Mouse (Mus musculus) NIH3T3 (cell line): ENCODE measurements around the gene Apc2.
A peak's percentile ranks its signal among the peaks of the same experiment; 100 is the strongest.

Source experiments
- DNase-seq: peaks from one replicate; pipeline ENCODE4 v3.0.0-alpha.2; 2012; ENCODE audit warnings: low read depth

Gene Apc2

DNA sequence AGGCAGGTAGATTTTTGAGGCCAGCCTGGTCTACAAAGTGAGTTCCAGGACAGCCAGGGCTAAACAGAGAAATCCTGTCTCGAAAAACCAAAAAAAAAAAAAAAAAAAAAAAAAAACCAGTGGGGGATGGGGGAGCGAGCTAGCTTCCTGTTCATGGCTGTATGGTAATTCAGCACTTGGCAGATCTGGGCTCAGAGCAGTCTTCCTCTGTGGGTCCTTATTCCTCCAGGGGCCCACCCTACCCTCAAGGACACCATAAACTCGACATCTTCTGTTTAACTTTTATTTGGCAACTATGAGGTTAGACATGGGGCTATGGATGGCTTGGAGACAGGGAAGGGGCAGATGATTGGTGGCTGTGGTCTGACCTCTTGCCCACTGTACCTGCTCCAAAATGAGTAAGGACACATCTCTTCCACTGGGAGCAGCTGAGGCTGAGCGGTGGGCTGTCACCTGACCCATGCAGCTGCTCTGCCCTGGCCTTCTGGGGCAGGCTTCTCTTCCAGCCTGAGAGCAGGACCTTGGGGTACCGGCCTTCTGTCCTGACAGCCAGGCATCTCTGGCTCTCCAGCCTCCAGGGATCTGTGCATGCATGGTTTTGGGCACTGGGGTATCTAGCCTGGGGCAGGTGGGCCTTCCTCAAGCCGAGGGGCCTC, 25.4 kb downstream of the Apc2 start:
- DNase-seq: no peak

DNA sequence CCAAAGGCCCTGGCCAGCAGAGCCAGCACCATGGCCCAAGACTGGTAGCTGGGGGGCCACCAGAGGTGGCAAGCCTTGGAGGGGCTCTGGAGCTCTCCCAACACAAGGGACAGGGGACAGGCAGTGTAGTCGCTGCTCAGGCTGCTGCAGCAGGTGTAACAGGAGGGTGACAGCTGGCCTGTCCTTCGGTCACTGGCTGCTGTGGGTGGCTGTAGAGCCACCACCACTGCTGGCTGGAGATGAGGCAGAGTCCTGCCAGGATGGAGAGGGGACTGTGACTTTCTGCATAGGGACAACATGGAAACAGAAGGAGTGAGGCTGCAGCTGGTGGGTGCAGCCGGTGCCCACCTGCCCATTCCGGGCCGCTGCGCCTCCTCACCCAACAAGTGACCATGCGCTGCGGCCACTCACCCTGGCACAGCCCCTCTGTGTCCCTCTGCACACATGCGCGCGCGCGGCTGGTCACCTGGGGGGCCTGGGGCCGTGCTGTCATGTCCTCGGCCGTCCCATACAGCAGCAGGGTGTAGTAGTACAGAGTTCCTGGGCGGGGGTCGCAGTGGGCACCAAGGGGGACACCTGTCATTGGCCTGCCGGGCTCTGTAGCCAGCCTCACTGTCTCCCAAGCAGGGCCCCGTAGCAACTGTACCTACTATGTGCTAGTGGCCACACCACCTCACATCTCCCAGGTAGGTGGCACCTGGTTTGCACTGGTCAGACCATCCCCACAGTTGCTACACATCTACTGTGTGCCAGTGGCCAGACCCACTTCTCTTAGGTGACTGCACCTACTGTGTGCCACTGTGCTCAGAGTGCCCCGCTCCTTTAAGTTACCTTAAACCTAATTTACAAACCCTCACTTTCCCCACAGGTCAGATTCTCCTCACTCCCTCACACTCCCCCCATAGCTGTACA, 26.1 kb downstream of the Apc2 start:
- DNase-seq: no peak

DNA sequence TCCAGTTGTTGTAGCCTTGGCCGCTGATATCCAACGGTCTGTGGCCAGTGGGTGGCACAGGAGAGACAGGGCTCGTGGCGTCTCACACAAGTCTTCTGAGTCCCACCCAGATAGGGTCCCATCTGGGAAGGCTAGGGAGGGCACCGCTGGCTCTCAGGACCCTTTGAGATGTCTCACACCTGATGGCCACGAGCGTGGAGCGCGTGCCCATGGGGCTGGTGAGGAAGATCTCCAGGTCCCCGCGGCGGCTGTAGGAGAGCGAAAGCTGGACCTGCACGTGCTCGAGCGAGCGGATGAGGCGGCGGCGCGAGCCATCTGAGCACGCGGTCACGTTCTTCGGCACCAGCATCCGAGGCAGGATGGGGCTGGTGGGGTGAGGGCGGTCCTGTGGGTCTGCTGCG, 27.0 kb downstream of the Apc2 start:
- DNase-seq: peak; percentile 49

DNA sequence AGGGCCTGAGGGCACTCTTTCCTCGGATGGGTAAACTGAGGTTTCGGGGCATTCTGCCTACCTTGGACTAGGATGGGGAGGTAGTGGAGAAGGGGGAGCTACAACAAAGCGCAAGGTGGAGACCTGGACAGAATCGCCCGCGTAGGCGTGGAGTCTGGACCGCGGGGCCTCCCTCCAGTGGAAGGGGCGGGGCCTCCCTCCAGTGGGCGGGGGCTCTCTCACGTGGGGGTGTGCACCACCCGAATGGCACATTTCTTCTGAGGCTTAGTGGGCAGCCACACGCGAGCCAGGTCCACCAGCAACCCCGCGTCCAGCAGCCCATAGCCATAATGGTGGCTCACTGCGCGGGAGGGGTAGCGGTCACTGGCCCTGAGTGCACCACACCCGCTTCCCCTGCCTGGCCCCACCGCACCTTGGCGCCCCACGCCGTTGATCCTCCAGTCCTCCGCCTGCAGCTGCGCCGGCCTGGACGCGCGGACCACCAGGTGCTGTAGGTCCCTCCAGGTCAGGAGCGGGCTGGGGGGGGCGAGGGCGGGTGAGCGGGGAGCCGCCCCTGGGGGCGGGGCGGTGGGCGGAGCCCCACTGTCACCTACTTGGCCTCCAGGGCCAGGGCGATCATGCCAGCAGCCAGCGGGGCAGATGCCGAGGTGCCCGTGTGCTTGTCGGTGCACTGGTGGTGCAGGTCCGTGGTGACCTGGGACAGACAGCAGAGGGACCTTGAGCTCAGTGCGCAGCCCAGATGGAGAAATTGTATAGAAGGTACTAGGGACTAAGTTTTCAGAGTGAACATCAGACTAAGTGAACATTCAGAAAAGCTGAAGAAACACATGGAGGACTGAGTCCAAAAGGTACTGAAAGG, 27.7 kb downstream of the Apc2 start:
- DNase-seq: peak; percentile 79

DNA sequence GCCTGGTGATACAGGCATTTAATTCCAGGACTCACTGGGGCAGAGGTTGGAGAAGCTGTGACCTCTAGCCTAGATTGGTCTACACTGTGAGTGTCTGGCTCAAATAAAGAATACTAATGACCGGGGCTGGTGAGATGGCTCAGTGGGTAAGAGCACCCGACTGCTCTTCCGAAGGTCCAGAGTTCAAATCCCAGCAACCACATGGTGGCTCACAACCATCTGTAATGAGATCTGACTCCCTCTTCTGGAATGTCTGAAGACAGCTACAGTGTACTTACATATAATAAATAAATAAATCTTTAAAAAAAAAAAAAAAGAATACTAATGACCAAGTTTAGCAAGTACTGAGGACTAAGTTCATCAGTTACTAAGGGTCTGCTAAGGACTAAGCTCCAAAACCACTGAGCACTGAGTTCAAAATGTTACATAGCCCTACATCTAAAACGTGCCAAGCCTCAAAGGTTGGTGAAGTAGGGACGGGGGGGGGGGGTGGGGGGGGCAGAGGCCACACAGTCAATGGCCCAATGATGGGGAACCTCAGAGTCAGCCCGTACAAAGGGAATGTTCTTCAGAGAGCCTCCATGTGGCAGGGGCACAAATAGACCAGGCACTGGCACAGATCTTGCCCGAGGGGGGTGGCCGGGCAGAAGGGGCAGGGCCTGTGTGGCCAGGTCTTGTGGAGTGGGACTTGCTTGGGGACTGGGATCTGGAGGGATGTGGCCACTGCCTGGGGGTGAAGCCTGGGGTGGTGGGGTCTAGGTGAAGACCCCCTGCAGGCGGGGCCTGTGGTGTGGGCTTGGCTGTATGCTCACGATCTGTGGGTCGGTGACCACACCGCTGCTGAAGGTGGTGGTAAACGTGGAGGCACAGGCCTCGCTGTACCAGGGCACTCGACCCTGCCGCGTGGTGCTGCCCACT, 28.6 kb downstream of the Apc2 start:
- no peak for DNase-seq

DNA sequence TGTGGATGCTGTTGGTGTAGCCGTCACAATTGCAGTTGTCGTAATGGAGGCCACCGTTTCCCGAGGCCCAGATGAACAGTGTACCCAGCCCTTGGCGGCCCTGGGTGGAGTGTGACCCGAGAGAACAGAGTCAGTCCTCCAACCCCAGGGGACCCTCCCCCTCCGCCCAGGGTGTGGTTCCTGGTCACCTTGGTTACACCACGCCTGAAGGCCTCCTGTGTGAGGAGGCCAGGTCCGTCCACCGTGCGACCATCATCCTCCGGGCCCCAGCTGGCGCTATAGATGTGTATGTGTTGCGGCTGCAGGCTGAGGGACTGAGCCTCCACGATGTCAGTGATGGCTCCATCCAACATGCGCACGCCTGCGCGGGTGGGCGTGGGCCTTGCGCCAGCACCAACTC, 29.3 kb downstream of the Apc2 start:
- DNase-seq: no peak

DNA sequence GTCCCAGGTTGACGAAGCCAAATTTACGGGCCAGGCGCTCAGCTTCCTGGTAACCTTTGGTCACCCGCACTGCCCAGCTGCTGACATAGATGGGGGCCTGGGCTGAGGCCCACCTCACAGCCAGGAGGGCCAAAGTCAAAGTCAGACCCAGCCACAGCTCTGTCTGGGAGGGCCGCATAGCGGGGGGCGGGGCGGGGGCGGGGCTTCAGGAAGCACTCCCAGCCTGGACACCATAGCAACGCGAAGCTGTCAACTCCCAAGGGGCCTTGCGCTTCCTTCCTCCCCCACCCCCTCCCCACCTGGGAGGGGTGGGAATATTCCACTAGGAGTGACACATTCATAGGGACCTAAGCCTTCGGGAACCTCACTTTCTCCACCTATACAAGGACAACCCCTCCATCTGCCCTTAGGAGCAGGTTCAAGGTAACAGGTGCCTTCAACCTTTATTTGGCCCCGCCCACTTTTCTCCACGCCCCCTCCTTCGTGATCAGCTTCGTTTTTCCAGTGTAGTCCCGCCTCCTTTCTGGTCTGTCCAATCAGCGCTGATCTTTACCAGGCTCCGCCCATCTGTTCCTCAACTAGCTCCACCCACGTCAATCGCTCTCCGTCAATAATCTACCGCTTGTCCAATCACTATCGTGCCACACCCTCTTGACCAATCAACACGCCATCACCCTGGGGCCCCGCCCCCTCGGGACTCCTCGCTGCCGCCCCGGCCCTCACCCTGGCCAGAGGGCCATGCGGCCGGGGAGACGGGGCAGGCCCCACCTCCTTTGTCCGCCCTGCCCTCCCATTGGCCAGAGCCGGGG, 33.7 kb downstream of the Apc2 start, which contains the start of the genes Pcsk4 and Reep6:
Gene Pcsk4 (minus strand): TSS at position 226 of the 809 bp plus-strand sequence.
Gene Reep6 (plus strand): TSS at position 681 of the 809 bp plus-strand sequence.
- DNase-seq: peak; percentile 96

DNA sequence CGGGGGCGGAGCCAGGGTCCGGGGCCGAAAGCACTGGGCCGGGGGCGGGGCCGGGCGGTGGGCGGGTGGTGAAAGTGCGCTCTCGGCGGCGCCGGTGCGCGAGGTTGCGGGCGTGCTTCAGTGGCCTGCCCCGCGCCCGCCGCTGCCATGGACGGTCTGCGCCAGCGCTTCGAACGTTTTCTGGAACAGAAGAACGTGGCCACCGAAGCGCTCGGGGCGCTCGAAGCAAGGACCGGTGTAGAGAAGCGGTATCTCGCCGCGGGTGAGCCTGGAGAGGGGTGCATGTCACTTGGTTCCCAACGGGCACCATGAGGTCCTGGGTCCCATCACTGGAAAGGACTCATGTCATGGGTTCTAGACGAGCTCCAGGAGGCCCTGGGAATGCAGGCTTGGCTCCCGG, 34.3 kb downstream of the Apc2 start:
- no peak for DNase-seq

DNA sequence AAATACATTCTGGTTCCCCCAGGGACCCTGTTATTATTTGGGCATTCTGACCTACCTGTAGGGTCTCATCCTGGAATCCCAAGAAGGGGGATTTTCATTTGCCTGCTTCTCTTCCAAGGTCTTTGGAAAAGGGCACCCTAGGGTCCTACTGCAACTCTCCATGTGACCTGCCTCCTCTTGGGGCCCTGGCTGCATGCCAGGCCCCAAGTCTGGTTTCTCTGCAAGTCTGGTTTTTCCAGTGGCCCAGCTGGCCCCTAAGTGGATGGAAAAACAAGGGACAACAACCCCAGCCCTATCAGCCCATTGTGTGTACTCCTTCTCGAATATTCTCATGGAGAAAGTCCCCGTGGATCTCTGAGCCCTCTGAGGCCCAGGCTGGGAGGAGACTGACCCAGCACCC, 35.1 kb downstream of the Apc2 start:
- DNase-seq: no peak

DNA sequence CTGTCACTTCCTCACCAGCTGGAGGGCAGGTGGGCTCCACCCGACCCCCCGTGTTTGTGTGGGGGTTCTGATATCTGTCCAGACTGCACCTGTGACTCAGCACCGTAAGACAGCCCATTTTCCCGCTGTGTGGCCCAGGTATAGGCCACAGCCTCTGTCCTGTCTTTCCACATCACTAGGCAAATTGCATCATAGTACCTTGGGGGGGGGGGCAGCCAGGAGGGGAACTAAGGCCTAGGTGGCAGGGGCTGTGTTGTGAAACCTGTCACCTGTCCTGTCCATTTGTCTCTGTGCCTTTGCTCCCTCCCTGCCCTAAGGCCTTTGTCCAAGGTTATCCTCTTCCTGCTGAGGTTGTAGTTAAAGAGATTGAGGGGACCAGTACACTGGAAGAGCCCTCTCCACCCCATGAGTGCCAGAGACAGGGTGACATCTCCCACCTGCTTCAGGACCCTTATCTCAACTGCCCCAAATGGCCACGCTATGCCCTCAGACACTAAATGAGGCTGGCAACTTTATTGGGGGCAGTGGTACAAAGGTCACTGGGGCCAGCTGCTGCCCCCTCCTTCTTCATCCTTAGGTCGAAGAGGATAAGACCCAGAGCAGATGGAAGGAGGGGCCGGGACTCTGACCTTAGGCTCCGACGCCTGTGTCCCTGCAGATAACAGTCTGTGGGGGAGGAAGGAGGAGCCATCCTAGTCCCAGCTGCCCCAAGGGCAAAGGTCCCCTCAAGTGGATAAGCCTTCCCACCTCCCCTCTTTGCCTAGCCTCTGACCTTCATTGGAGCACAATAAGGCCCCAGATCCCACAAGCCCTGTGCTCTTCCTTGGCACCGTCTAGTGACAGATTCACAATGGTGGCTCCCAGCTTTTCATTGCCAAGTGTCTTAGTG, 36.1 kb downstream of the Apc2 start:
- no peak for DNase-seq

DNA sequence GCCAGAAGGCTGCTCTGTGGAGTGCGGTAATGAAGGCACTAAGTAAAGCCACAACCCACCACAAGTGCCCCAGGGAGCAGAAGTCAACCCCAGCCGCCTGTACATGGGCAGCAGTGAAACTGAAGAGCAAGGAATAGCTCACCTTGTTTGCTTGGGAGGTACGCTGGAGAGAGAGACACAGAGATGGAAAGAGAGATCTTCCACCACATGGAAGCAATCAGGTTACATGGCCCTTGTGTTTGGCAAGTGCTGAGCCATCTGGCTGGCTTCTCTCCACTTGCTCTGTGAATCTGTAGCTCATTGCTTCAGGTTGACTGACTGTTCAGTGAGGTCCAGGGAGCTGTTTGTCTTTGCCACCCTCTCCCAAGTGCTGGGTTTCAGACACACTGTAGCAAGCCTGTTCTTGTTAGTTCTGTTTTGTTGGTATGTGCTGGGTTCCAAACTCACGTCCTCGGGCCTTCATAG, 36.8 kb downstream of the Apc2 start:
- DNase-seq: peak; percentile 69

DNA sequence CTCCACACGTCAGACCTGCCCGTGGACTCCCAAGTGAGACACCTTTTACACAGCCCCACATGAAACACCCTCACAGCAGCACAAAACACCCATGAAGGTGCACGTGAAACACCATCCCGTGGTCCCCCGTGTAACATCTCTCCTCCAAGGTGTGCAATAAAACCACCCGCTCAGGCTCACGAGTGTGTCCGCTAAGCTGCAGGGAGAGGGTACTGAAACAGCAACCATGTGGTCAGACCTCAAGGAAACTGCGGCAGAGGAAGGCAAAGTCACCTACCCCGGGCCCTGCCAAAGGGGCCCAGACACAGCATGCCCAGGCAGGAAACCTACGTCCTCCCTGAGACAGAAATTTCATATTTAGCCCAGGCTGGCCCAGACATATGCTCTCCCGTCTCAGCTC, 40.5 kb downstream of the Apc2 start:
- no peak for DNase-seq

DNA sequence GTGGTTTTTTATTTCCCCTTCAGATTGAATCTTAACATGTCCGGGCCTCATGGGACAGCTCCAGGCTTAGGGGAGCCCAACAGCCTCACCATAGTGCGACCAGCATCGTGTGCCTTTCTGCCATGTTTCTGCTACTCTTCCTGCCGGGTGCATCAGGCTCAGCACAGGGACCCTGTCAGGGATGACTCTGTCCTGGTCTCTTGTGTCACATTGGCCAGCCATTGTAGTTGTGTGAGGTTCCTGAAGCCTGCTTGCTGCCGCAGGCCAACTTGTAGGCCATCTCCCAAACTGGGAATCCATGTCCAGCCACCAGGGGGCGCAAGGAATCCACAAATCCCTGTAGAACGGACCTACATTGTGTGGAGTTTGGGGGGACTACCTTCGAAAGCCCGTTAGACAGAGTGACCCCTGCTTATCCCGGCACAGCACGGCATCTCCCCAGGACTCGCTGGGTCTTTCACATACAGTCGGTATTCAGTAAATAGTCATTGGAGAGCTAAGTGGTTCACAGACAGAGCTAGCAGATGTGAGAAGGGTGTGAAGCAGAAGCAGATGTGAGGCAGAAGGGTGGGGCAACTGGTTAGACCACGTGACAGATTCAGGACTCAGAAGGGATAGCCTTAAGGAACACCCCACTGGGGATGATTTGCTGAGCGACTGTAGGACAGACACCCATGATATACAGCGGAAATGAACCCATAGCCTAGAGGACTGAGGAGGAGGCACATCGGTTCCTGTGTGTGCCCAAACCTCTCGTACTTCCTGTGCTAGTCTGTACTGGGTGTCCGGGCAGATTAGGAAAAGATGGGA, 44.4 kb downstream of the Apc2 start:
- peak; percentile 93 for DNase-seq

DNA sequence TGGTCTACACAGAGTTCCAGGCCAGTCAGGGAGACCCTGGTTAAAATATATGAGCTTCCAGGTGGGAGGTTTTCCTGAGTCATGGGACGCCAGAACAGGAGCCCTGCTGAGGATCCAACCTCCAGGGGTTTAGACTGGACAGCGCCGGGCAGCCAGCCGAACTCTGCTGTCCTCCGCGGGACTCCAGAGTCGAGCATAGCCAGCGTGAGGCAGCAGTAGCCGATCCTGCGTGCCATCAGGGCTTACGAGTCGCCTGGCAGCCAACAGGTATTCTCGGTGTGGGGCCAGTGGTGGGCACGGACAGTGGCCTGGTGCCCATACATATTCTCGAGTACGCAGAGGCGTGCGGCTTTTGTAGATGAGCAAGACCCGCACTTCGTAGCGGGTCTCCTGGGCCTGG, 45.2 kb downstream of the Apc2 start:
- DNase-seq: no peak

DNA sequence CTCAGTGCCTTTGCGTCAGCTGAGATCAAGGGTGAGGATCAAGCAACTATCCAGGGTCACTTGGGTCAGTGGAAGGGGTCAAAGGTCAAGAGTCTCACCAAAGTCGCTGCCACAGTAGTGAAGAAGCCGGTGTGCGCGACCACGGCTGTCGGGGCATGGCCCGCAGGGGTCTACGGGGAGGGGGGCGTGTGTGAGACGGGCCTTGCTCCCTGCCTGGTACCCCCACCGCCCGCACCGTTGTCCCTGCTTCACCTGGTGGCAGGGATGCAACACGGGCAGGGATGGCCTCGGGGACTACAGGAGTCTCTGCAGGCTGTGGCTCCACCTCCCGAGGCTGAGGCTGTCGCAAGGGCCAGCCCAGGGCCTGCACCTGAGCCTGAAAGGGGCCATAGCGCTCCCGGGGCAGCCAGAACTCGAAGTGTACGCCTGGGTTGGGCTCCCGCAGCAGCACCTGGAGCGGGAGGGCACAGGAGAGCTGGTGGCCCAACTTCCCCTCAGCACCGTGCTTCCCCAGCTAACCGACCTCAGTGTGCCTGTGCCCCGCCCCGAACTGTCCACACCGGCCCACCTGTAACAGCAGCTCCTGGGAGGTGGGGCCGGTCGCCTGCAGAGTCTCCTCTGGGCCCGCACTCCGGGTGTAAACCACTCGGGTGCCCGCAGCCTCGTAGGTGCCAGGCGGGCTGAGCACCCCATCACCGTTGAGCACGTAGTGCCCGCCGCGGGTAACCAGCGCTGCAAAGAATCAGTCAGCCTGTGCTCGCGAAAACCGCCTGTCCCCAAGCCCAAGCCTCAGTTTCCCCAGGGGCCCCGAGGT, 45.9 kb downstream of the Apc2 start:
- DNase-seq: no peak

DNA sequence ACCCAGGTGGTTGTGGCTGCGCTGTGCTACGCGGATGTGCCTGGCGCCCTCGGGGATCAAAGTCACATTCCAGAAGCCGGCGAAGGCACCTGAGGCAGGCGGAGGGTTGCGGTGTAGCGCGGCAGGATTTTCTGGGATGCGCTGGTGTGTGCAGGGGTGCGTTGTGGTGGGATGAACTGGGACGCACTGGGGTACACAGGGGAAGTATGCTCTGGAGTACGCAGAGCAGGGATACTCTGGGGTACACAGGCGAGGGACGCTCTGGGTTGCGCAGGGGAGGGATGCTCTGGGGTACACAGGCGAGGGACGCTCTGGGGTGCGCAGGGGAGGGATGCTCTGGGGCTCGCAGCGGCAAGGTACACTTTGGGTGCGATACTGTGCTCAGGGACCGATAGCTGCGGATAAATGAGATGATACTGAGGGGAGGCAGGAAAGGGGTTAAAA, 46.5 kb downstream of the Apc2 start:
- no peak for DNase-seq

DNA sequence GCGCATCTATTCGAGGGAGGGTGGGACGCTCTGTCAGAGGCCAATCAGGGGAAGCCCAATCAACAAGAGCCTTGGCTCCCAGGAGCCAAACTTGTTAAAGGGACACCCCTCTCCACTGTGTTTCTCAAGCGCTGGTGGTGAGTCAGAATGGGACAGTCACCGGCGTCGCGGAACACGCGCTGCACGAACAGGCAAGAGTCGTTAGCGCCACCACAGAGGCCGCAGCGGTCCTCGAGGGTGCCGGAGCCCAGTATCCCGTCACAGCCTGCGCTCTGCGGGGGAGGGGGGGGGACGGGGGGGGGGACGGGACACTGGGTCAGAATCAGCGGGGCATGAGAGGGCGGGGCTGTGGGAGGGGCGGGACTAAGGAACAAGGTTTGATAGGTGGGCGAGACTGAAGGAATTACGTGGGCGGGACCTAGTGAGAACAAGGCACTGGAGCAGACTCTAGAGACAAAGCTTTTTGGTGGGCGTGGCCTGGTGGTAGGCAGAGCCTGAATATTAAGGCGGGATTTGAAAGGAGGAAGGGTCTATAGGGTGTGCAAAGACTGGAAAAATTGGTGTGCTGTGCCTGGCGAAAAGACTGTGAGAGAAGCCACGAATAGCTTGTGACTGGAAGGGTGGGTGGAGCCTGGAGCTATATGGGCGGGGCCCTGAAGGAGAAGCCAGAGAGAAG, 47.1 kb downstream of the Apc2 start:
- no peak for DNase-seq
